Mouse (Mus musculus) cerebellum, postnatal 25 days (tissue): ENCODE measurements around the gene Gtf3c1.

ENCODE experiments used
- DNase-seq, 2 experiments: peaks; one replicate each; pipeline ENCODE4 v3.0.0; 2021; ENCODE audit warnings: mixed read lengths in 2 of 2

Gtf3c1 gene

DNA sequence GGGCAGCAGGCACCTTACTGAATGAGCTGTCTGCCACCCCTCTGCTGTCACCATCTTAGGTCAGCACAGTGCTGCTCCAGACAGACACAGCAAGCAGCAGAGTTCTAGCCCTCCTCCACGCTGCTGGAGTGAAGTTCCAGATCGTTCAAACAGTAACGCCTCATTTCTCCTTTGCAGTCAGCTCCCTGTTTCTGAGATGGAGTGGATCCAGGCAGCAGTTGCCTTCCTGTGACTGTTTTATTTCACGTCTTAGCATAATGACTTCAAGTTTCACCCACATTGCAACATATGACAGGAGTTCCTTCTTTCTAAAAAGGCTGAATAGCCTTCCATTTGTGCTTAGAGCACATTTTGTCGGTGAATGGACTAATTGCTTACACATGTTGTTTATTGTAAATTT lies 94.0 kb downstream of the Gtf3c1 start:
- no peak for DNase-seq

DNA sequence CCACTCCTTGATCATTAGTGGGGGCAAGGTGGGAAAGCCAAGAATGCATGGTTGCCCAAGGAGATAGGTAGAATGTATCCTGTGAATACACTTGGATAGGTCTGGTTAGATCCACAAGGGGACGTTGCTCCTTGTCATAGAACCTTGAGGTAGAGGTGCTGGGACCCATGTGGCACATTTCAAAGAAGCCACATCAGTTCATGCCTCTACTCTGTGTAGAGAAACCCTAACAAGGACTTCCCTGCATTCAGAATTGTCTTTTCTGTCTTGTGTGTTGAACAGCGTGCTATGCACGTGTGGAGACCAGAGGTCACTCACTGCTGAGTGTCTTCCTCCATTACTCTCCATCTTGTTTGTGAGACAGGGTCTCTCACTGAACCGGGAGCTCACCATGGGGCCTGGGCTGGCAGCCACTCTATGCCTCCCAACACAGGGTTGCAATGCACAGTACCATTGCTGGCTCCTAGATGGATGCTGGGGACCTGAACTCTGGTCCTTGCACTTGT lies 99.3 kb downstream of the Gtf3c1 start:
- DNase-seq, result no peak

GRCm38 (mm10) chr7:125607384-125608182 lies 100.0 kb downstream of the Gtf3c1 start:
- no peak for DNase-seq

- no peak for DNase-seq
Observed at GRCm38 (mm10) chr7:125606265-125607164, 101.1 kb downstream of the Gtf3c1 start.

GRCm38 (mm10) chr7:125605725-125606139 lies 101.8 kb downstream of the Gtf3c1 start:
- DNase-seq, result no peak

DNA sequence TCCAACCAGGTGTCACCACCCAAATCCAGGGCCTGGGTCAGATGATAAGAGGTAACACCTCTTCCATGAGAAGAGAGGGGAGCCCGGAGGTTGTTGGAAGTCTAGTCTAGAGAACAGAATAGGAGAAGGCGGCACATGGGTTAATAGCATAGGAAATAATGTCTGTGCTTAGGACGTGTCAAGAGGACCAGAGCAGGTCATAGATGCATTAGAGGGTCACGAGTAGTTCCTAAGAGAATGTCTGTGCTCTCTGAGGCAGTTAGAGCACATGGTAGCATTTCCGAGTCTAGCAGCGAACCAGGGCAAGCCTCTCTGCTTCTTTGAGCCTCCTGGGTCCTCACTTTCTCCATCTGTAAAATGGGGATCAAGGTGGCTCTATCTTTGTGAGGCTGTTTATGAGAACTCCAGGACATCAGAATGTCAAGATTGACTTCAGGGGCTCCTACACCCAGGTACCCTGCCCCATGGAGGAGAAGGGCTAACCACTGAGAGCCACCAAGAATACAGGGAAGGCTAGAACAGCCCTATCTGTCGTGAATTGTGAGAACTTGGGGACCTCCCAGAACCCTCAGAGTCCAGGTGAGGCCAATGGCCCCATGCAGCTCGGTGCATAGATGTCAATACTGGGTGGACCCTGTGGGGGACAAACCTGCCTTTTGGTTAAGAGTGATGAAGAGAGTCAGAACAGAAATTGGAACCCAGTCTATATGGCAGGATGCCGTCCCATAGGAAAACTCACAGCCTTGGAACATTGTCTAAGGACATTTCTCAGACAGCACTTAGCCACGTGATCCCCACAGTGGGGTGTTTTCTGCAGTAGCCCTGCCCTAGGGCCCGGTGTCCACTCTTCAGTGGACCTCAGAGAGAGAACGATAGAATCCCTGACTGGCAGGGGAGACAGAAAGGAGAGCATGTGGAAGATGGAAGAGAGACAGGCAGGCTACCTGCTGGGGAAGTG lies 102.9 kb downstream of the Gtf3c1 start:
- DNase-seq, result no peak

DNA sequence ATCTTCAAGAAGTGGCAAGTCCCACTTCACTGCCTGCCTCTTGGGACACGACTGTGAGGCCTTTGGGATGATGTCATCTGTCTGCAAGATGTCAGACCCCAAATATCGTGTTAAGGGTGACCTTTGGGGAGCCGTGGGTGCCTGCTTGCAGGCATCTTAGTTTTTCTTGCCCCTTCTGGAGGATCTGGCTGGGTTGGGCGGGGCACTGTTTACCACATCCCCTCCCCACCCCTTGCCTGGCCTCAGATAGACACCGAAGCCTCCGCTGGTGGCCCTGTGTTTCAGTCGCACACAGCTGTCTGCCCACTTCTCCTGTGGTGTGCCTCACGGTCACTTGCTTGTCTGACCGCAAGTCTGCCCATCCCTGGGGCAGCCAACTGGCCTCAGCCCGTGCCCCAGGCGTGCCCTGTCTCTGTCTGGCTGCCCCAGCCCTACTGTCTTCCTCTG lies 104.4 kb downstream of the Gtf3c1 start, which contains the start of gene Il21r:
Il21r (plus strand) TSS at position 245 of the 447 bp plus-strand sequence.
- DNase-seq, result no peak

DNA sequence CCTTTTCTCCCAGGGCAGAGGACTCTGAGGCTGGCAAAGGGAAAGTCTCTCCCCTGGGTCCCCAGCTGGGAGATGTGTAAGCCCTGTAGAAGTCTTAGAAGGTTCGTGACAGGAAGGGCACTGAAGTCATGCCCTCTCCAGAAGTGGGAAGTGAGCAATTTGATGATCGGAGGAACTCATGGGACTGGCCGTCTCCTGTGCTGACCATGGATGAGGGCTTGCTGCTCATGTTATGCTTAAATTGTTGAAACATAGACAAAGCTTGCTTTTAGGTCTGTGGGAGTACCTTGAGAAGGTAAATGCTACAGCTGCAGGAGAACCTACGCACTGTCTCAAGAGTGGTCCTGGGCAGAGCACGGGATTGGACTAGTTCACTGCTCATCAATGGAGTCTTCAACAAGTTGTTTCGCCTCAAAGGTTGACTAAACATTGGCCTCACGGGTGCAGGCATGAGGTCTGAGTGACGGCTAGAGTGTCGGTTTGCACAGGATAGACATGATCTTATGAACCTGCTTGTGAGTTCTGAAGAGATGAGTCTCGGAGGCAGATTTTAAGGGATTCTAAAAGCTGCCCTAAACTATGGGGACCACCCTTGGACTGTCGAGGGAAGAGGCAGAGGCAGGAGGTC lies 105.6 kb downstream of the Gtf3c1 start:
- DNase-seq, result no peak

DNA sequence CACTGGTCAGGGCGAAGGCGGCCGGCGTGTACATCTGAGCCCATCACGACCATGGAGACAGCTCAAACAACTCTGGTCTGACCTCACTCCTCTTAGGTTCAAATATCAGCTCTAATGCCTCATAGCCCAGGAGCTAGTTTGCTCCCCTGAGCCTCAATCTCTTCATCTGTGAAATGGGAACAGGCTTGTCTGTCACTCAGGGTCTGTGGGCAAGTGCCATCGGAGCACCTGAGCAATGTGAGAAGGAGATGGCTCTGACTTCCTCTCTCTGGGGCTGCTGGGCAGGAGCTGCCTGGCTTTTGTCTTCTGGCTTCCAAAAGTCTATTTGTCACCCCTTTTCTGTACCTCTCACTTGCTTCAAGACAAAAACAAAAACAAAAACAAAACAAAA lies 106.3 kb downstream of the Gtf3c1 start:
- DNase-seq, result no peak

DNA sequence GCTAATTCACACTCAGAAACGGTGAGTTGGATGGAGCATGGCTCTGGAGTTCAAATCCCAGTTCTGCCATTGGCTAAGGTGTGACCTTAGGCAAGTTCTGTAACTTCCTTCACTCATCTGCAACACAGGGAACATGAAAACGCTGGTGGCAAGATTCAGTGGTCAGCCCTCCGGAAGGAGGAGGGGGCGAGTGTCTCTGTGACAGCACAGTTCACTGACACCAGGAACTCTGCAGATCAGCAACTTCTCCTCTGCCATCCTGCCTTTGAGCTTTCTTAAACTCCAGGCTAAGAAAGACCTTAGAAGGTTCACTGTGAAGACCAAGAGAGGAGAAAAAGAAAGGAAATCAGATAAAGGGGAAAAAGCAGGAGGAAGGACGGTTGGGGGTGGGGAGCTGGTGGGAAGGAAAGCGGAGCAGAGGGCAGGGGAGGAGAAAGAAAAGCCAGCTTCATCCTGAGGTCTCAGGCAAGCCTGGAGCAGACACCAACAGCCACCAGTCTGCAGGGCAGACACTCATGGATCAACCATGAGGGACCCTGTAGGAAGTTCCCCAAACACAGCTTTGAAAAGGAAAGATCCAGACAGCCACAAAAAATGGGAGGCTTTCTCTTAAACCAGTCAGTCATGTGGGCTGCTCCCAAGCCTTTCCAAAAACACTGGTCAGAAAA lies 106.8 kb downstream of the Gtf3c1 start:
- no peak for DNase-seq

GRCm38 (mm10) chr7:125600136-125600535 lies 107.4 kb downstream of the Gtf3c1 start:
- no peak for DNase-seq

DNA sequence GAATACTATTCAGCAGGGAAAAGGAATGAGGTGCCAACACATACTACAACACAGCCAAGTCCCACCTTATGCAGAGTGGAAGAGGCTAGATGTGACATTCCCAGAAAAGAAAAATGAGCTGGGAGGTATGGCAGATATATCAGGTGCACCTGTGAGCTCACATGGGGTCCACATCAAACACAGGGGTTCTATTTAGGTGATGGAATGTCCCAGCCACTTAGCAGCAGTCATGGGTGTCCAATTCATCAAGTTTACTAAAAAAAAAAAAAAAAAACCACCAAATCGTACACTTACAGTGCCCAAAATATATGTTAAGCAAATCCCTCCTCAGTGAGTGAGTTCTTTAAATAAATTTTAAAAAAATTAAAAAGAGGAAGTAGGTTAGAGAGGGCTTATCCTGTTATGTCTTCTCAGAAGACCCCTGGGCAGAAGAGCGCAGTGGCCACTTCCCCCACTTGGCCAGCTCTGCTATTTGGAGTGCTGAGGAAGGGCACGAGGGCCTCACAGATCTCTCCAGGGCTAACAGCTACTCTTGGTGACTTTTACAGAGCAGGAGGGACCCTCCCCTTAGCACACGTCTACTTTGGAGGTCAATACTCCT lies 108.1 kb downstream of the Gtf3c1 start:
- DNase-seq, result no peak

DNA sequence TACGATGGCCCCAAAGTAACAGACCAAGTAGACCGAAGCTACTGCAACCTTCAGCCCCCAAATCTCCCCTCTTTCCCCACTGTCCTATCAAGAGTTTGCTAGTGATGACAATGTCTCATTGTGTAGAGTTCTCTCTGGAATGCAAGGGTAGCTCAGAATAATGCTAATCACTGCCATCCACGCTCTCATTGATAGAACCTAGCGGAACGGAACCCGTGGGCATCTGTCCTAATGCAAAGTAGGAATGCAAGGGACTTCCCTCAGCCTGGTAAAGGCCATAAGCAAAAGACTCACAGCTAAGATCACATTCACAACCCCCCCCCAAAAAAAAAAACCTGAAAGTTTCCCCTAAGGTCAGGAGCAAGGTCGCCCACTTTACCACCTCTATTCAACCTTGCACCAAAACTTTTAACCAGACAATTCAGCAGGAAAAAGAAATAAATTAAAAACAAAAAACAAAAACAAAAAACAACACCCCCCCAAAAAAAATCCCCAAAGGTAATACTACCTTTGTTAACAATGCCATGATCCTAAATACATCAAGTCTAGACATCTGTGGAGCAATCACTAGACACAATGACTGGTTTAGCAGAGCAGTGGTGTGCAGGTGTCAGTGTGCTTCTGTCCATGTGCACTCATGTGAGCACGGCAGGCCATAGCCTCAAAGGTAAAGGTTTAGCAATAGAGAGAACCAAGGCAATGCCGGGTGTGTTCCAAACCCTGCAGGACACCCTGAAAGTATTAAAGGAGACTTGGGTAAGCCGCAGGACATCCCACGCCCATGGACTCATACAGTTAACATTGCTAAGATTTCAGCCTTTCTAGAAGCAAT lies 109.8 kb downstream of the Gtf3c1 start:
- DNase-seq, result no peak

GRCm38 (mm10) chr7:125597083-125597482 lies 110.5 kb downstream of the Gtf3c1 start:
- DNase-seq, result no peak

GRCm38 (mm10) chr7:125596406-125596805 lies 111.2 kb downstream of the Gtf3c1 start:
- DNase-seq, result no peak

DNA sequence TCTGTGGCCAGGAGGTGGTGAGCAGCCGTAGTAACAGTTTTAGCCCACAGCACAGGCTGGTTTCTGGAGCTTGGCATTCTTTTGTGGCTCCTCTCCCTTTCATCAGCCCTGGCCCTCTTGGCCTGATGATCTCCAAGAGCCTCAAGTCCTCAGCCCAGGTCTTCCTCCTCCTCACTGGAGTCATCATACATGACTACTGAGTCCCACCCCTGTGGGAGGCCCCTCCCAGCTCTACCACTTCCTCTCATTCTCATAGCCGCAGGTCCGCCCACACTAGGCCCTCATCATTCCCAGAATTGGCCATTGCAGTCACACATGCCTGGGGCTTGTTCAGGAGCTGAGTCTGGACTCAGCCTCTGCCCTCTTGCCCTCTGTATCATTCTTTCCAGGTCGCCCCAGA lies 113.7 kb downstream of the Gtf3c1 start:
- no peak for DNase-seq
